Mouse (Mus musculus): ENCODE data around the gene Ncbp3. TPM values are rescaled to one million over a fixed set of nuclear protein-coding genes. Genes with fewer than 3 reads are reported as not detected.

Gene Ncbp3
- polyA plus RNA-seq, 1 experiment from 2014 or later = 11.8 TPM

GRCm38 (mm10) chr11:73085391-73085790, 37.8 kb downstream of the Ncbp3 start:
- no peak overlapping the region for H3K4me3 ChIP-seq (ENCODE audit: low read depth, low read length)
- no peak overlapping the region for H3K4me2 ChIP-seq
- H3K9me3 ChIP-seq (ENCODE audit: control insufficient read depth, low read length) = no peaks in the 10 kb centered on the region
- peaks cover 7% of the 10 kb centered on the region for H3K4me1 ChIP-seq (replicated peaks; ENCODE audit: control insufficient read depth, insufficient read depth, low read length)
- 60% methylated on average over 7 of the region's 7 CpGs for WGBS
- H3K36me3 ChIP-seq (ENCODE audit: control insufficient read depth, insufficient read depth, low read length) = 0 out of 2 replicates have a peak, but pooled peaks cover 2% of the 10 kb centered on the region
- H3K9ac ChIP-seq (ENCODE audit: low read depth, low read length) = no peak overlapping the region
- ATAC-seq (replicated peaks; ENCODE audit: low FRiP score) = no peak
- DNase-seq (ENCODE audit: low spot score) = no peak
- H3K27me3 ChIP-seq (replicated peaks; ENCODE audit: control insufficient read depth, insufficient read depth, low read length) = no peaks in the 10 kb centered on the region
- H3K27ac ChIP-seq (ENCODE audit: low read depth, low read length) = no peak overlapping the region

DNA sequence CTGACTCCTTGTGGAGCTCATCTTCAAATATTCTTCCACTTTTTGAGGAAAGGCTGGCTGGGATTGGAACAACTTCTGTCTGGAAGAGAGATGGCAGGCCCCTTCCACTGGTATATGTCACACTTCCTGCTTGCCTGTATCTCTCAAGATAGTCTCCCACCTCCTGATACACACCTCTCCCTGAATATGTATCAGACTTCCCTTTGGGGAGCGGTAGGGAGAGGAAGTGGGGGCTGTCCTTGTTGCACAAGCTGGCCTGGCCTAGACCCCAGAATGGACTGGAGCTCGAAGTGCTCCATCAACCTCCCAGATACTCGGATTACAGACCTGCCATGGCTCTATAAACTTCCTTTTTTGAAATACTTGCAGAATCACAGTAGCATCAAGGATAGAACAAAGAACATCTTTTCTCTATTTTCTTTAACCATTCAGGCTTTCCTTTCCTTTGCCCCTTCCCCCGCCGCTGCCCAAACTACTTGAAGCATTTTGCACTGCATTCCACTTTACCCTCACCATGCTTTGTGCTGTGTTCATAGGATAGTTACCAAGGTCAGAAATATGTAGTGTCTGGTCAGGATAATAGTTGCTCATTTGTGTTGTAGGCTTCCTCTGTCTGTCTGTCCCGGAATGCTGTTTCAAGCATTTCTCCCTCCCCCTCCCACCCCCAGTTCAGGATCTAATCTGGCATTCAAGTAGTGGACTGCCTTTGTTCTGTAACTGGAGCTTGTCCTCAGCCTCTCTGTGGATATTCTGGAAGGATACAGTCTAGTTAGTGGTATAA, 40.3 kb downstream of the Ncbp3 start:
- Histone ChIP-seq H3K27ac (ENCODE audit: low read depth, low read length) (no peak overlapping the region), H3K4me1 (replicated peaks; ENCODE audit: control insufficient read depth, insufficient read depth, low read length) (peaks cover 7% of the 10 kb centered on the region), H3K9ac (ENCODE audit: low read depth, low read length) (no peak overlapping the region), H3K4me3 (ENCODE audit: low read depth, low read length) (no peak overlapping the region), H3K36me3 (ENCODE audit: control insufficient read depth, insufficient read depth, low read length) (no peaks in the 10 kb centered on the region), H3K4me2 (no peak overlapping the region), H3K9me3 (ENCODE audit: control insufficient read depth, low read length) (no peaks in the 10 kb centered on the region), H3K27me3 (replicated peaks; ENCODE audit: control insufficient read depth, insufficient read depth, low read length) (no peaks in the 10 kb centered on the region)
- 61% methylated on average over 6 of the region's 6 CpGs for WGBS
- no peak for ATAC-seq (replicated peaks; ENCODE audit: low FRiP score)
- no peak for DNase-seq (ENCODE audit: low spot score)

DNA sequence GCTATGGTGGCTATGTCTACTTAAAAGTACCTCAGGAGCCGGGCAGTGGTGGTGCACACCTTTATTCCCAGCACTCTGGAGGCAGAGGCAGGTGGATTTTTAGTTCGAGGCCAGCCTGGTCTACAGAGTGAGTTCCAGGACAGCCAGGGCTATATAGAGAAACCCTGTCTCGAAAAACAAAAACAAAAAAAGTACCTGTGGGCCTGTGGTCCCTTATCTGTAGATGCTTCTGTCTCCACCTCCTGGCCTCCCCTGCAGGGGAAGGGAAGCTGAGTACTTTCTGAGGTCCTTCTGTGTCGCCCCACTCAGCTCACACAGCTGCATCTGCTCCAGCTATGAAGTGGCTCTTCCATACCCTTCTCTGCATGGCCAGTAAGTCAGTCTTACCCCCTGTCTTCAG, 42.7 kb downstream of the Ncbp3 start, which contains the start of gene Itgae:
TSS of gene Itgae (plus strand) at position 301 of the 400 bp plus-strand sequence.
- H3K4me1 ChIP-seq (replicated peaks; ENCODE audit: control insufficient read depth, insufficient read depth, low read length) = no peaks in the 10 kb centered on the region; the same call in 1 of the 2 replicates
- H3K36me3 ChIP-seq (ENCODE audit: control insufficient read depth, insufficient read depth, low read length) = no peaks in the 10 kb centered on the region
- no peaks in the 10 kb centered on the region for H3K27me3 ChIP-seq (replicated peaks; ENCODE audit: control insufficient read depth, insufficient read depth, low read length)
- DNase-seq (ENCODE audit: low spot score) = no peak
- H3K4me3 ChIP-seq (ENCODE audit: low read depth, low read length) = no peak within 1 kb of the TSS
- no peak for ATAC-seq (replicated peaks; ENCODE audit: low FRiP score)
- H3K4me2 ChIP-seq = no peak within 1 kb of the TSS
- H3K27ac ChIP-seq (ENCODE audit: low read depth, low read length) = no peak within 1 kb of the TSS
- H3K9me3 ChIP-seq (ENCODE audit: control insufficient read depth, low read length) = no peaks in the 10 kb centered on the region
- 72% methylated on average over 4 of the region's 4 CpGs for WGBS
- no peak within 1 kb of the TSS for H3K9ac ChIP-seq (ENCODE audit: low read depth, low read length)

- ATAC-seq (replicated peaks; ENCODE audit: low FRiP score) (no peak), DNase-seq (ENCODE audit: low spot score) (no peak)
- H3K36me3 ChIP-seq (ENCODE audit: control insufficient read depth, insufficient read depth, low read length) = no peaks in the 10 kb centered on the region
- no peaks in the 10 kb centered on the region for H3K27me3 ChIP-seq (replicated peaks; ENCODE audit: control insufficient read depth, insufficient read depth, low read length)
- H3K9ac ChIP-seq (ENCODE audit: low read depth, low read length) = no peak overlapping the region
- no peak overlapping the region for H3K4me3 ChIP-seq (ENCODE audit: low read depth, low read length)
- H3K4me2 ChIP-seq = no peak overlapping the region
- H3K9me3 ChIP-seq (ENCODE audit: control insufficient read depth, low read length) = no peaks in the 10 kb centered on the region
- H3K4me1 ChIP-seq (replicated peaks; ENCODE audit: control insufficient read depth, insufficient read depth, low read length) = no peaks in the 10 kb centered on the region; the same call in 1 of the 2 replicates
- WGBS = 80% methylated on average over 2 of the region's 2 CpGs
- H3K27ac ChIP-seq (ENCODE audit: low read depth, low read length) = no peak overlapping the region
These were observed 43.2 kb downstream of the Ncbp3 start for GRCm38 (mm10) chr11:73090826-73091225.

DNA sequence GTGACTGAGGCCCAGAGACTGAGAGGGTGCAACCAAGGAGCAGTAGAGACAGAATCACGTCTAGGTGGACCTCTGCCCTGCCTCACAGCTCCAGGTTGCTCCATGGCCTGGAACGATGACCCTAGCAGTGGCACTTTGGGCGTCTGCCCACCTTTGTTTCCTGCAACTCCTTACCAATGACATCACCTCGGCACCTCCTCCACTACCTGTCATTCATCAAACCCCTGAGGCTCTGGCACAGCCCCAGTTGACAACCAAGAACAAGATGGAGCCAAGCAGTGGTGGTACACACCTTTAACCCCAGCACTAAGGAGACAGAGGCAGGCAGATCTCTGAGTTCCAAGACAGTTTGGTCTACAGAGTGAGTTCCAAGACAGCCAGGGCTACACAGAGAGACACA, 44.5 kb downstream of the Ncbp3 start:
- ATAC-seq (replicated peaks; ENCODE audit: low FRiP score) = no peak
- no peaks in the 10 kb centered on the region; the same call in 1 of the 2 replicates for H3K4me1 ChIP-seq (replicated peaks; ENCODE audit: control insufficient read depth, insufficient read depth, low read length)
- H3K27ac ChIP-seq (ENCODE audit: low read depth, low read length) = no peak overlapping the region
- no peak overlapping the region for H3K4me3 ChIP-seq (ENCODE audit: low read depth, low read length)
- DNase-seq (ENCODE audit: low spot score) = no peak
- no peaks in the 10 kb centered on the region for H3K27me3 ChIP-seq (replicated peaks; ENCODE audit: control insufficient read depth, insufficient read depth, low read length)
- no peaks in the 10 kb centered on the region for H3K36me3 ChIP-seq (ENCODE audit: control insufficient read depth, insufficient read depth, low read length)
- H3K4me2 ChIP-seq = no peak overlapping the region
- no peak overlapping the region for H3K9ac ChIP-seq (ENCODE audit: low read depth, low read length)
- H3K9me3 ChIP-seq (ENCODE audit: control insufficient read depth, low read length) = no peaks in the 10 kb centered on the region
- 67% methylated on average over 4 of the region's 4 CpGs for WGBS

DNA sequence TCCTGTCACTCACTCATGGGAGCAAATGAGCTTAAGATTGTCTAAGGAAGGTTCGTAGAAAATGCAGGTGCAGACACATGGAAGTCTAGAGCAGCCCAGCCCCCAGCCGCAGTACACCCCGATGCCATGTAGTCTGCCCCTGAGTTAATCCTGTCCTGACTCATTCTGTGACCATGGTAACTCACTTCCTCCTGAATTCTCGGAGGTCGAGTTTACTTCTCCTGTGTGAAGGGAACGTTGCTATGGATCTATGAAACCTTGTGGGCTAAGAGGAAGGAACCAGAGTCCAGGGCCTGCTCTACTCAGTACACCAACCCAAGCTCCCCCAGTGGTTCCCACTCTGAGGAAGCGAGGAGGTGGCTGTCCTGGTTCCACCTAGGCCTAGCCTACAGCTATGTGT, 45.3 kb downstream of the Ncbp3 start:
- WGBS = 56% methylated on average over 7 of the region's 7 CpGs
- DNase-seq (ENCODE audit: low spot score) (no peak), ATAC-seq (replicated peaks; ENCODE audit: low FRiP score) (no peak)
- Histone ChIP-seq H3K4me3 (ENCODE audit: low read depth, low read length) (no peak overlapping the region), H3K4me2 (no peak overlapping the region), H3K27ac (ENCODE audit: low read depth, low read length) (no peak overlapping the region), H3K9me3 (ENCODE audit: control insufficient read depth, low read length) (no peaks in the 10 kb centered on the region), H3K36me3 (ENCODE audit: control insufficient read depth, insufficient read depth, low read length) (no peaks in the 10 kb centered on the region), H3K9ac (ENCODE audit: low read depth, low read length) (no peak overlapping the region), H3K4me1 (replicated peaks; ENCODE audit: control insufficient read depth, insufficient read depth, low read length) (no peaks in the 10 kb centered on the region; the same call in 1 of the 2 replicates), H3K27me3 (replicated peaks; ENCODE audit: control insufficient read depth, insufficient read depth, low read length) (no peaks in the 10 kb centered on the region)

DNA sequence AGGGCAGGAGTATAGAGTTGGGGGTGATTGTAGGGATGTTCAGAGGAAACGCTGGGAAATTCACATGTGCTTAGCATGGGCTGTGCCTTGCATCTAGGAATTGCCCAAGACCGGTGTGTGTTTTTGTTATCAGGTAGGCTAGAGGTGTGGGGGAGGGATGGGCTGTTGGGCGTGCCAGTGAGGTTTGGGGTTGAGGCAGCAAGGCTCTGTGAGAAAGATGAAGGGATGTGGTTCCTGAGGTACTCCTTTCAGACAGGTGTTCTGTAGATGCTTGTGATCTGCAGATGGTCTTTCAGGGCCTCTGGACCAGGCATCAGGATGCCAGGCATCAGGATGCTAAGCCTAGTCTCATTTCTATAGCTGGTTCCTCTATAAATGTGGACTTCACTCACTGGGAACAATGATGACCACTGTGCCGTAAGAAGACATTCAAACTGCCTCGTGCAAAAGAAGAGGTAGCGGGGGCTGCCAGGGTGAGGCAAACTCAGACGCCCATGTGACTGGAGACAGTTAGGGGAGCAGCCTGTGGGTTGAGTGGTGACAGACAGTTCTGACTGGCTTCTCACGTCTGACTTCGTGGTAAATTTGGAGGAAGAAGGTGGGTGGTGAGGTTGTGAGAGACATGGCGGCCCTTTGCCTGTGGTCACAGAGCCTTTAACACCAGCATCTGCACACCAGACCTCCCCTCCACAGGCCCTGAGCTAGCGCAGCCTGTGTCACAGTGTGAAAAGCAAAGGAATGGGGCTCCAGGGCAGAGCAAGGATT, 46.8 kb downstream of the Ncbp3 start:
- no peak for DNase-seq (ENCODE audit: low spot score)
- no peaks in the 10 kb centered on the region for H3K36me3 ChIP-seq (ENCODE audit: control insufficient read depth, insufficient read depth, low read length)
- no peaks in the 10 kb centered on the region for H3K27me3 ChIP-seq (replicated peaks; ENCODE audit: control insufficient read depth, insufficient read depth, low read length)
- H3K4me3 ChIP-seq (ENCODE audit: low read depth, low read length) = no peak overlapping the region
- no peak overlapping the region for H3K9ac ChIP-seq (ENCODE audit: low read depth, low read length)
- 66% methylated on average over 11 of the region's 11 CpGs for whole genome bisulfite sequencing
- no peak for ATAC-seq (replicated peaks; ENCODE audit: low FRiP score)
- H3K9me3 ChIP-seq (ENCODE audit: control insufficient read depth, low read length) = no peaks in the 10 kb centered on the region
- no peak overlapping the region for H3K27ac ChIP-seq (ENCODE audit: low read depth, low read length)
- no peak overlapping the region for H3K4me2 ChIP-seq
- no peaks in the 10 kb centered on the region; the same call in 1 of the 2 replicates for H3K4me1 ChIP-seq (replicated peaks; ENCODE audit: control insufficient read depth, insufficient read depth, low read length)

GRCm38 (mm10) chr11:73098860-73099259, 51.3 kb downstream of the Ncbp3 start:
- ATAC-seq (replicated peaks; ENCODE audit: low FRiP score) (no peak), DNase-seq (ENCODE audit: low spot score) (no peak)
- no peaks in the 10 kb centered on the region for H3K27me3 ChIP-seq (replicated peaks; ENCODE audit: control insufficient read depth, insufficient read depth, low read length)
- no peaks in the 10 kb centered on the region for H3K4me1 ChIP-seq (replicated peaks; ENCODE audit: control insufficient read depth, insufficient read depth, low read length)
- no peaks in the 10 kb centered on the region for H3K36me3 ChIP-seq (ENCODE audit: control insufficient read depth, insufficient read depth, low read length)
- no peak overlapping the region for H3K4me3 ChIP-seq (ENCODE audit: low read depth, low read length)
- no peak overlapping the region for H3K9ac ChIP-seq (ENCODE audit: low read depth, low read length)
- WGBS = 62% methylated on average over 5 of the region's 5 CpGs
- no peak overlapping the region for H3K27ac ChIP-seq (ENCODE audit: low read depth, low read length)
- no peak overlapping the region for H3K4me2 ChIP-seq
- H3K9me3 ChIP-seq (ENCODE audit: control insufficient read depth, low read length) = no peaks in the 10 kb centered on the region
